Mouse (Mus musculus): ENCODE data around the gene Spon1.
A peak's percentile ranks its signal among the peaks of the same experiment; 100 is the strongest.

Spon1 gene

DNA sequence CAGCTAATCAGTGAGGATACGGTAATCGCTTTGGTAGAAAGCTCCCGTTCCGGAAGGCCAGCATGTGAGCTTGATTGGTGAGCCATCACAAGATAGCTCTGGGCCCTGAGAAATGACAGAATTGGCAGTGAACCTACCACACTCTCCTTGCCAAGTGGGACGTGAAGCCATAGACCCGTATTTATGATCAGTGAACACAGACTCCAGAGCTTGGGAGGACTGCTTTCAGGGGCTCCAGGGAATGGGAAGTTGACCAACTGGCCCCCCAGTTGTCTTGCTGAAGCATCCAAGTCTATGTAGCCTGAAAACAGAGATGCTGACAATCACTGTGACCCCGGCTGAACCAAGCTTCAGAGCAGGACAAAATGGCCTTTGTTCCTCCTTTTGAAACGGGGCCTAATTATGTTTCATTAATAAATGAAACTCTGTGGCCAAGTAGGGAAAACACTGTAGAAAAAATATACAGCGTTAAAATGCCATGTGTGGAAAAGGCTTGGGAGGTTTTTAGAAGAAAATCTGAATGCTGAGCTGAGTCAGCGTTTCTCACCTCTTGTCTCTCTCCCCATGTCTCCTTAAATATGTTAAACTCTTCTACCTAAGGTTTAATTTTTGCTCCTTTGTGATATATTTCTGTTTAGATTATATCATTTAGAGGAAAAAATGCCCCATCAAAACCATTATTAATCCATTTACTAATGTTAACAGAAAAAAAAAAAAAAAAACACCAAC, 220.8 kb downstream of the Spon1 start:
- DNase-seq (ENCODE audit: low read depth in 2 of 2, low spot score in 2 of 2) = no peak

- DNase-seq (ENCODE audit: low read depth in 2 of 2, low spot score in 2 of 2) = no peak
Measured at GRCm38 (mm10) chr7:113988156-113988555, 222.4 kb downstream of the Spon1 start.

DNA sequence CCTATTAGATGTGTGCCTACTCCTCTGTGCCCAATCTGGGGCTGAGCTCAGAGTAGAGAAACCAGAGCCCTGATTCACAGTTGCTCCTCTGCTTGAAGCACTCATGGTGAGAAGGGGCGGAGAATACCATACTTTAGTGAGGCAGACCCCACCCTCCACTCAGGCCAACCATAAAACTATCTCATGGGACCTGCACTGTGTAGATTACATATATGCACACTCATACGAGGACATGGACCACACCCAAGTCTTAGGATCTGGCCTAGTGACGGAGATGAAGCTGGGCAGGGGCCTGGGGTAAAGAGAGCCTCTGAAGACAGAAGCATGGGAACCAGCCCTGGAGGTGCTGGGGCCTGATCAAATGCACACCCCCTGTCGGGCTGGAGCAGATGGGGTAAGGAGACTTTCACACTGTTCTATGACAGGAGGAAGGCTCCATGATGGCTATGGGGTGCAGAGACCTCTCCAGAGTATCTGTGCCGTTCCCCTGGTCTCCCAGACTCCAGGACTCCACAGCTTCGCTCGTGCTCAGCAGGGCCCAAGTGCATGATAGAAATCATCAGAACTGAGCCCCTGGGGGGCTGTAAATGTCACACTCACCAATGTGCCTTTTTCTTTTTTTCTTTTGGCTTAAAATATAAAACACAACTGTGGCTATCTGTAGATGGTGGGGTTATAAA, 232.0 kb downstream of the Spon1 start:
- no peak for DNase-seq (ENCODE audit: low read depth in 2 of 2, low spot score in 2 of 2)

GRCm38 (mm10) chr7:114004171-114004570, 238.4 kb downstream of the Spon1 start:
- DNase-seq (ENCODE audit: low read depth in 2 of 2, low spot score in 2 of 2) = no peak

GRCm38 (mm10) chr7:114005499-114005898, 239.7 kb downstream of the Spon1 start:
- DNase-seq (ENCODE audit: low read depth in 2 of 2, low spot score in 2 of 2) = no peak

- no peak for DNase-seq (ENCODE audit: low read depth in 2 of 2, low spot score in 2 of 2)
Measured at GRCm38 (mm10) chr7:114006456-114006855, 240.7 kb downstream of the Spon1 start.

DNA sequence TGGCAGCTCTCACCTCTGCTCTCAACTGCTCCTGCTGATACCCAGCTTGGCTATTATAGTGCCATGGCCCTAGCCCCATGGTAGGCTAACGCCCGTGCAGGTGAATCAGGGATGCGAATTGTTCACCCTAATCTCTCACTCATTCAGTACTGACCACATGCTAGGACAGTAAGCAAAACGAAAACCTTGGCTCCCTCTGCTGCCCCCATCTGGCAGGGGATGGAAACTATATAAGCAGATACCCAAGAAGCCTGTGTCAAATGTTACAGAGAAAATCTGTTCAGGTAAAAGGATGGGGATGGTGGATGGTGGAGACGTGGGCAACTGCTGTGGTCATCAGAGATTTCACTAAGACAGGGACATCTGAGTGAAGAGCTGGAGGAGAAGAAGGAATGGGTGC, 241.8 kb downstream of the Spon1 start:
- no peak for DNase-seq (ENCODE audit: low read depth in 2 of 2, low spot score in 2 of 2)

DNA sequence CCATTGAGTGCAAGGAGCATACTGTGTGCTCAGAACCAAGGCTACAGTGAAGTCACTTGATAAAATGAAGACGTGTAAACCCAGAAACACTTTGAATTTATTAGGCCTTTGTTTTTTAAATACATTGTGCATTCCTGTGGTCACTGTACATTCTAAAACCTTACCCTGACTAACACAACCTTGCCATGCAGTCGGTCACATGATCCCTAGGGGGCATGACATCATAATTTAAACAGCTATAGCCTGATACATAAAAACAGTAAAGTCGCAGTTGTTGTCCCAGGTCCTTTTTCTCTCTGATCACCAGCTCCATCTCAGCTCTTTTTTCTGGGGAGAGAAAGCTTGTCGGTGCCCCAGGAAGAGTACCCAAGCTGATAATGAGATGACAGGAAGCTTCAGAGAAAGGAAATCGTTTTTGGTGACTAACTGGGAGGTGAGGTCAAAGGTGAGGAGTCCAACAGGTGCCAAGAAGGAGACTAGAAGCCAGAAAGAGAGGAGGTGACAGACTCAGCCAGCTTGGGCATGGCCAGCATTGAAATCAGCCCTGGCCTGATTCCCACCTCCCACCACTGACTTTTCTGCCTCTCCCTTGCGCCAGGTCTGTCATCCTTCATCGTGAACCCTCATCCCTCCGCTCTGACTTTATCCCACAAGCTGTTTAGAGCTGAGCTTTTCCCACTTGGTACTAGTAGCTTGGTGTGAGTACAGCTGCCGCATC, 246.1 kb downstream of the Spon1 start:
- no peak for DNase-seq (ENCODE audit: low read depth in 2 of 2, low spot score in 2 of 2)

GRCm38 (mm10) chr7:114016001-114016949, 250.5 kb downstream of the Spon1 start:
- DNase-seq (ENCODE audit: low read depth in 2 of 2, low spot score in 2 of 2) = no peak

GRCm38 (mm10) chr7:114018861-114019260, 253.1 kb downstream of the Spon1 start:
- no peak for DNase-seq (ENCODE audit: low read depth in 2 of 2, low spot score in 2 of 2)

- no peak for DNase-seq (ENCODE audit: low read depth in 2 of 2, low spot score in 2 of 2)
Measured at GRCm38 (mm10) chr7:114020057-114020703, 254.4 kb downstream of the Spon1 start.

GRCm38 (mm10) chr7:114020704-114021093, 254.9 kb downstream of the Spon1 start:
- DNase-seq (ENCODE audit: low read depth in 2 of 2, low spot score in 2 of 2) = peak; percentile 67 to 81

GRCm38 (mm10) chr7:114026923-114027322, 261.1 kb downstream of the Spon1 start:
- no peak for DNase-seq (ENCODE audit: low read depth in 2 of 2, low spot score in 2 of 2)

GRCm38 (mm10) chr7:114027406-114027805, 261.6 kb downstream of the Spon1 start:
- DNase-seq (ENCODE audit: low read depth in 2 of 2, low spot score in 2 of 2) = no peak

- no peak for DNase-seq (ENCODE audit: low read depth in 2 of 2, low spot score in 2 of 2)
Measured at GRCm38 (mm10) chr7:114028828-114029227, 263.0 kb downstream of the Spon1 start.

- DNase-seq (ENCODE audit: low read depth in 2 of 2, low spot score in 2 of 2) = no peak
Measured at GRCm38 (mm10) chr7:114029596-114029995, 263.8 kb downstream of the Spon1 start.

DNA sequence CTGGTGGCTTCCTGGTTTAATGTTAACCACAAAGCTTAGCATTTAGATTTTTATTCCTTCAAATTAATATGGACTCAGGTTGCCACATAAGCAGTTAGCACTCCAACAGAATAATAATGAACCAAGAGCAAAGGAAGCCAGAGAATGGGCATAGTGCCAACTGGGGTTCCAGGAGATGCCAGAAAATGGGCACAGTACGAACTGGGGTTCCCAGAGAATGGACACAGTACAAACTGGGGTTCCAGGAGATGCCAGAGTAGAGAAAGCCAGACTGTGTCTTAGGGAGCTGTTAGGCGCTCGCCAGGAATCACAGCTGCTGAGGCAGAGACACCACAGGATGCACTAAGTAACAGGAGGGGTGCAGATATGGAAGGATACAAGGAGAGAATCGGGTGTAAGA, 271.4 kb downstream of the Spon1 start:
- DNase-seq (ENCODE audit: low read depth in 2 of 2, low spot score in 2 of 2) = no peak

- DNase-seq (ENCODE audit: low read depth in 2 of 2, low spot score in 2 of 2) = no peak
Measured at GRCm38 (mm10) chr7:114041349-114041748, 275.6 kb downstream of the Spon1 start.

GRCm38 (mm10) chr7:114042973-114043928, 277.5 kb downstream of the Spon1 start:
- DNase-seq (ENCODE audit: low read depth in 2 of 2, low spot score in 2 of 2) = no peak

Data from CD8-positive naive resting alpha-beta T cell, adult 2 months (primary cell).